Mouse (Mus musculus) cerebellum, postnatal 10 days (tissue): ENCODE results near the gene Cysrt1.

ENCODE experiments used
- DNase-seq, 2 experiments: peaks; one replicate each; pipeline ENCODE4 v3.0.0; 2021; ENCODE audit warnings: mixed read lengths in 2 of 2

The Cysrt1 gene

GRCm38 (mm10) chr2:25207593-25207992 lies 34.7 kb downstream of the Cysrt1 start:
- no peak for DNase-seq

GRCm38 (mm10) chr2:25203631-25204214 lies 38.5 kb downstream of the Cysrt1 start:
- peak; percentile 37 to 56 for DNase-seq

- DNase-seq = no peak
Observed at GRCm38 (mm10) chr2:25200631-25201030, 41.6 kb downstream of the Cysrt1 start.

- no peak for DNase-seq
Observed at GRCm38 (mm10) chr2:25197946-25198345, 44.3 kb downstream of the Cysrt1 start.

- DNase-seq = no peak
Observed at GRCm38 (mm10) chr2:25197191-25197590, 45.1 kb downstream of the Cysrt1 start.

GRCm38 (mm10) chr2:25196172-25196954 lies 45.9 kb downstream of the Cysrt1 start, which contains the start of gene Tor4a:
Tor4a (minus strand) TSS chr2:25196886.
- DNase-seq = no peak

- DNase-seq = peak in 1 of 2 experiments; percentile 43
Observed at GRCm38 (mm10) chr2:25195211-25196156, 46.8 kb downstream of the Cysrt1 start.

- no peak for DNase-seq
Observed at GRCm38 (mm10) chr2:25194486-25195171, 47.6 kb downstream of the Cysrt1 start.

- DNase-seq = no peak
Observed at GRCm38 (mm10) chr2:25194006-25194405, 48.2 kb downstream of the Cysrt1 start.

GRCm38 (mm10) chr2:25193330-25193770 lies 48.9 kb downstream of the Cysrt1 start:
- peak; percentile 91 for DNase-seq
